Mouse (Mus musculus): Measurements from ENCODE around the gene Kcnq4. TPM values are rescaled to one million over a fixed set of nuclear protein-coding genes. Genes with fewer than 3 reads are reported as not detected.

Gene Kcnq4
- total RNA-seq (2015) (not detected in 2 replicates), total RNA-seq (2017) (not detected in 2 replicates)

DNA sequence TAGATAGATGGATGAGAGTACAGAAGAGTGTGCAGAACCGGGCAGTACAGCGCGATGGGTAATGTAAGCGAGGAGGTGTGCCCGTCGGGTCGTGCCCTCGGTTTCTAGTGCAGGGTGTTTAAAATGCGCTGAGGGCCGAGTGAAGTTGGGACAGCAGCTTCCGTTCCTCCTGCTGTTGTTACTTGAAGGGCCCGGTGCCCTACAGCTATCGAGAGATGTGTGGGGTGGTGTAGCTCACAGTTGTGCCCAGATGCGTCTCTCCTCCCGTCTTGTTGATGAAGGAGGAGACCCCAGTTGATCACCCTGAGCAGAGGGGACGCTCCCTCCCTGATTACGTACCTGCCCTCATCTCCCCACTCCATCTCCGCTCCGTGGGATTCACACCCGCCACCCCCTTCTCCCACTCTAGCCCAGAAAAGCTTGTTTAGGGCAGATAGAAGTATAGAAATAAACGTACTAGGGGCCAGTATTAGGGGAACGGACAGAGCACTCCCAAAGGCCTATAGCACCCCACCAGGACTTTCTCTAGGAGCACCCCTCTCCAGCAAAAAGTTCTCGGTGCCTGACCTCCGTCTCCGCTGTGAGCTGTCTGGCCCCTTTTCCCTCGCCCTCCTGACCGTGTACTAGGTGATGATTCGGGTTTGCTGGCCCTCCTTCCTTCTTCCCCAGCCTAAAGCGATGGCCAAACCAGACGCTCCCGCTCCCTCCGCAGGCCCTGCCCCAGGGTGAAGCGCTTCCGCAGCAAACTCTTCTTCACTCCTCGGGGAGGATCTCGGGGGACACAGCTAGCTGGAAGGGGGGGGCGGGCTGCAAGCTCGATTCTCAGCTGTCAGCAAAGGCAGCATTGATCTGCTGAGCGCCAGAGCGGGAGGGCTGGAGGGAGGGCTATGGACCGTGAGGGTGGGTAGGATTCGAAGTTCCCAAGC lies at the start of gene Kcnq4:
Gene Kcnq4 (minus strand): TSS at position 672 of the 926 bp plus-strand sequence.
- no peak for ATAC-seq (ENCODE audit: poor library complexity, severe bottlenecking)

- ATAC-seq (ENCODE audit: poor library complexity, severe bottlenecking), result peak; percentile 87
These were observed 48.3 kb upstream of the Kcnq4 start for GRCm38 (mm10) chr4:120796687-120797086.

GRCm38 (mm10) chr4:120795646-120796045 lies 47.2 kb upstream of the Kcnq4 start:
- no peak for ATAC-seq (ENCODE audit: poor library complexity, severe bottlenecking)

- no peak for ATAC-seq (ENCODE audit: poor library complexity, severe bottlenecking)
These were observed 44.5 kb upstream of the Kcnq4 start for GRCm38 (mm10) chr4:120792918-120793317.

DNA sequence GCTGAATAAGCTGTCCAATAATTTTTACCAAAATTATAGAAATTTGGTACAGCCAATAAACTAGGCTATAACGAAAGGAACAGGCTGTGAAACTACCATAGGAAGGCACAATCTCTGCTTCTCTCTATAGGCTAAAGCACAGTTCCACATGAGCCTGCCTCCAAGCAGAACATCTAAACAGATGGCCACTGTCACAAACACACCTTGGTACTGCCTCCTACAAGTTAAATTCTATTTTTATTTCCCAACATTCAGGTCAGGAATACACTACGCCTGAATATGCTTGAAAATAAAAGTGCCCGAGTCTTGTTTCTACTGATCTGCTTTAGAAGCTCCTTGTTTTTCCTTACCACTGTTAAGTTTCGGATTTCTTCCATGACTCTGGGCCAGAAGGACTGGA lies 41.6 kb upstream of the Kcnq4 start:
- no peak for ATAC-seq (ENCODE audit: poor library complexity, severe bottlenecking)

- no peak for ATAC-seq (ENCODE audit: poor library complexity, severe bottlenecking)
These were observed 7.4 kb upstream of the Kcnq4 start for GRCm38 (mm10) chr4:120755801-120756200.

DNA sequence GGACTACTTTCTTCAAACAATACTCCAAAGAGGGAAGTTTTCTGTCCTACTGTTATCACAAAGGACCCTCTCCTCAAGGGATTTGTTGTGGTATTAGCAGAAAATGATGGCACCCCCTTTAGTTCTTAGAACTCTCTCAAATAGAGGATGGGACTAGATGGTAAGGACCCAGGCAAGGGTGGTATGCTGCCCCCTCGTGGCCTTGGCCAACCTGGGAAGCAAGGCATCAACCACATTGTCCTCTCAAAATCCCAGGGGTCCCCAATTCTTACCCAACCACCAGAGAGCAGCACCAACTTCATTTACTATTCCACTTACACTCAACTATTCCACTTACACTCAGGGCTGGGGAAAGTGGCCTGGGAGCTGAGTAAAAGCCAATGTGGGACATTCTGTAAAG lies 6.9 kb upstream of the Kcnq4 start:
- ATAC-seq (ENCODE audit: poor library complexity, severe bottlenecking), result peak; percentile 61; the same call in 1 of the 2 replicates

DNA sequence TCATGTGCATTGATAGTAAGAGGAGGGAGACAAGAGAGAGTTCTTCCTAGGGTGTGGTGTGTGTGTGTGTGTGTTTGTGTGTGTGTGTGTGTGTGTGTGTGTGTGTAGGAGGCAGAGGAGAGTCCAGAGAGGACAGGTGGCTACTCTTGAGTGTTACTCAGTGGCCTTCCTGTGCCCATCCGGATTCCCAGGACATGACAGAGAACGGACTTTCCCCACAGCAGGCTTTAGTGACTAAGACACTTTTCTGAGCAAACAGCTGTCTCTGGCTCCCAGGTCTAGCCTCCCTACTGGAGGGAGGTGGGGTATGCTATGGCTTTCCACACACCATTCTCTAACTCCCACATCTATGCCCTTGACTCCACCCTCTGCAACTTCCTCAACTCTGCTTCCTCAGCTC lies 1.2 kb upstream of the Kcnq4 start:
- peak; percentile 28; the same call in 1 of the 2 replicates for ATAC-seq (ENCODE audit: poor library complexity, severe bottlenecking)

DNA sequence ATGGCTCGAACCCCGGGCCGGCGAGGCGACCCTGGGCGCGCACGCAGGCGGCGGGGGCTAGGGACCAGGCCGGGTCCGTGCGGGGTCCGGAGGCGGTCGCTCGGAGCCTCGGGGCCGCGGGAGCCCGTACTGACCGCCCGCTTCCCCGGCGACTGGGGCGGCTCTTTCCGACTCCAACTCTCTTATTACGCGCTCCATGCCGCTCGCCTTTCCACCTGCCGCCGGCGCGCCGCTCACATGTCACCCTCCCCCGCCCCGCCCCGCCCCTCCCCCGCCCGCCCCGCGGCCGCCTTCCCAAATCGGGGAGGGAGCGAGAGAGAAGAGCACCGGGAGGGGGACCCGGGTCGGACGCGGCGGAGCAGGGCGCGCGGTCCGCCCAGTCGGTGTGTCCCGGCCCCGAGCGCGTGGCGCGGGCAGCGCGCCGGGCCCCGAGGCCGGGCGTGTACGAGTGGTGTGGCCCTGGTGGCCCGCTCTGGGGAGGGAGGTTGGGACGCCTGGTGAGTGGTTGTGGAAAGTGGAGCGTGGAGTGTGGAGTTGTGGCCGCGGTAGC lies 1.1 kb downstream of the Kcnq4 start:
- no peak for ATAC-seq (ENCODE audit: poor library complexity, severe bottlenecking)

DNA sequence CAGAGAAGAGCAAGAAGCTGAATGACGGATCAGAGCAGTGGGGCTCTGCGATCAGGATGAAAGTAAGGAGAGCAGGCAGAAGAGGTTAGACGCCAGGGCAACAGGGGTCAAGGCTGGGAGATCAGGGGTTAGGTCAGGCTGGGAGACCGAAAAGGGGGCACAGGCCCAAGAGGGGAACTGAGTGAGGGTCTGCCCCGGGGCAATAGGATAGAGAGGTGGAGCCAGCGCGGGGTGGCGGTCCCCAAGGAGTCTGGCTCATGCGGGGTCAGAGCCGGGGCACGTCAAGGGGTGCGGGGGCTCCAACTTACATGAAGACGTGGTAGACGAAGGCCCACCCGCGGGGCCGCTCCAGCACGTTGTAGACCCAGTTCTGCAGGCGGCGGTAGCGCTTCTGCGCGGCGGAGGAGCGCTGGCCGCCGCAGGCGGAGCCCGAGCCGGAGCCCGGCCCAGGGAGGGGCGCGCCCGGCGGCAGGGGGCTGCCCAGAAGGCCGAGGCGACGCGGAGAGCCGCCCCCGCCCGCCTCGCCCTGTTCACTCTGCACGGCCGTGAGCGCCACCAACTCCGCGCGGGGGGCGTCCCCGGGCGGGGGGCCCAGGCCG lies 1.8 kb downstream of the Kcnq4 start:
- no peak for ATAC-seq (ENCODE audit: poor library complexity, severe bottlenecking)

- ATAC-seq (ENCODE audit: poor library complexity, severe bottlenecking), result no peak
These were observed 2.5 kb downstream of the Kcnq4 start for GRCm38 (mm10) chr4:120745731-120746551.

- no peak for ATAC-seq (ENCODE audit: poor library complexity, severe bottlenecking)
These were observed 4.8 kb downstream of the Kcnq4 start for GRCm38 (mm10) chr4:120743636-120744035.

GRCm38 (mm10) chr4:120741303-120741702 lies 7.1 kb downstream of the Kcnq4 start:
- ATAC-seq (ENCODE audit: poor library complexity, severe bottlenecking), result no peak

GRCm38 (mm10) chr4:120734012-120734622 lies 14.3 kb downstream of the Kcnq4 start:
- no peak for ATAC-seq (ENCODE audit: poor library complexity, severe bottlenecking)

GRCm38 (mm10) chr4:120732737-120733136 lies 15.7 kb downstream of the Kcnq4 start:
- ATAC-seq (ENCODE audit: poor library complexity, severe bottlenecking), result no peak

DNA sequence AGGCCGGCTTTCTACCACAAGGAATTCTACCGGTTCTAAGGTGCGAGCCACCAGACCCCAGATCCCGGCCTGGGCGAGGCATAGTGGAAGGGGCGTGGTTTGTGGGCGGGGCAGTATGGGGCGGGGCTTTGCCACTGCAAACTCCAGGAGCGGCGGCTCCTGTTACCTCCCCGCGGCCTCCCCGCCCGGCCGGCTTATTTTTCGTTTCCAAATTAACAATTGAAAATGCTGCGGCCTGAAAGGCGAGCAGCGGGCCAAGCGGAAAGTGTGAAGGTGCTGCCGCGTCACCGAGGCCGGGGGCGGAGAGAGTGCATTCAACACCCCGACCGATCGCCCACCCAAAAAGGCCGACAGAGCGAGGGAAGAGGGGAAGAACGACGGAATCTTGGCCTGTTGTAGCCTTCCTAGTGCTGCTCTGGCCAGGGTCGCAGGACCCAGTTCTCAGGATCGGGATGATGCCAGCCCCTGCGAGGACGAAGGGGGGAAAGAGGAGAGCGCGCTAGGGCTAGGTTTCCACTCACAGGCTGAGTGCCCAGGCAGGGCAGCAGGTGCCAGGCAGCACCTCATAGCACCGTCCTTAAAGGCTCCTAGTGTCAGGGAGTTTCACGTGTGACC lies 17.3 kb downstream of the Kcnq4 start:
- ATAC-seq (ENCODE audit: poor library complexity, severe bottlenecking), result peak; percentile 65

- no peak for ATAC-seq (ENCODE audit: poor library complexity, severe bottlenecking)
These were observed 17.8 kb downstream of the Kcnq4 start for GRCm38 (mm10) chr4:120730574-120730973.

- 0 out of 2 replicates have a peak, but pooled peaks have one; percentile 34 for ATAC-seq (ENCODE audit: poor library complexity, severe bottlenecking)
These were observed 18.3 kb downstream of the Kcnq4 start for GRCm38 (mm10) chr4:120730146-120730545.

DNA sequence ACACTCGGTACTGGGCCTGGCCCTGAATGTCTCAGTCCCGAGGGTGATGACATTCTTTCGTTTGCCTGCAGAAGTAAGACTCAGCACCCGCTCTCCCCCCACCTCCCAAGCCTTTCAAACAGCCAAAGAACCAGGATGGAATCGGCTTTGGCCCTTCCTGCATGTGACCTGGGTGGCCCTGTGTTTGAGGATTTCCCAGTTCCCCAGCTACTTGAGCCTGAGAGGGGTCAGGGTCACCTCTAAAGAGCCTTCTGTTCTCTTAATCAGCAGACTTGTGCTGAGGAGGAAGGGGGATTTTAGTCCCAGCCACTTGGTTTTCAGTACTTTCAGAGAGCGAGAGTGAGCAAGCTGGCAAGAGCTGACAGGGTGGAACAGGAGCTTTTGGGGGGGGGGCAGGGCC lies 19.0 kb downstream of the Kcnq4 start:
- no peak for ATAC-seq (ENCODE audit: poor library complexity, severe bottlenecking)

GRCm38 (mm10) chr4:120727842-120728241 lies 20.6 kb downstream of the Kcnq4 start:
- ATAC-seq (ENCODE audit: poor library complexity, severe bottlenecking), result no peak

All from megakaryocyte, adult 5-6 weeks (primary cell).